Mouse (Mus musculus): ENCODE results near the gene Cenpi. TPM values are rescaled to one million over a fixed set of nuclear protein-coding genes. Genes with fewer than 3 reads are reported as not detected.

Cenpi gene
- polyA plus RNA-seq, 1 experiment from 2014 or later: 12.4 TPM

DNA sequence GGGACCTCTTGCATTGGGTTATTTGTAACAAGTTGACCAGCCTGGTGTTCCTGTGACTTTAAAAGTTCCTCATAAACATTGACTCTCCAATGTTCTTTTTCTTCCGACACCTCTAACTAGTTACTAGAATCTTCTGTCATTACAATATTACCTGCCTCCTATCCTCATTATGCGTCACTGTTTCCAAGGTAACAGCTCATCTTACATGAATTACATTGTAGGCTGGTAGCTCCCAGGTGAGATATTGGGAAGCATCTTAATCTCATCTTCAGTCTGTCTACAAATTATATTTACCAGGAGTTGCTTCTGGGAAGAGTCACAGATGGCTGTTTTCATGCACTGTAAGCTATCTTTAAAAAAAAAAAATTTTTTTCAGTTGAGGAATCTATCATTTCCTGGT, 22.8 kb upstream of the Cenpi start:
- H3K27ac ChIP-seq: no peak overlapping the region
- ATAC-seq (replicated peaks; ENCODE audit: low FRiP score, low read depth): no peak

DNA sequence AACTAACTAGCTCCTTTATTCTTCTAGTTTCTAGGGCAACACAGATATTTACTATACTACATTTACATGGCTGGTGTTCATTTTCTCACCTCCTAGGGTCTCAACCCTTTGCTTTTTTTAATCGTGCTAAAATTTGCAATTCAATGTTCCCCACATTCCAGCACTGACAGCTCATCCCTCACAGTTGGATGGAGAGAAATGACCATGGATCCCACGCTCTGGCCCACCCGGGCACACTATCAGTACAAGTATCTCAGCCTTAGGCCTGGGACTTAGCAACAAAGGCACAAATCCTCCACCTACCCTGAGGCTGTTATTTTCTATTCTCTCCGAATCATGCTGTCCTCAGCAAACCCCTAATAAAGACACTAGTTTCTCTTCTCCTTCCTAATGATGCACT, 22.1 kb upstream of the Cenpi start:
- ATAC-seq (replicated peaks; ENCODE audit: low FRiP score, low read depth) (no peak), DNase-seq (ENCODE audit: low spot score) (no peak)
- Histone ChIP-seq H3K27ac (no peak overlapping the region), H3K9me3 (replicated peaks; ENCODE audit: low read length) (no peaks in the 10 kb centered on the region), H3K27me3 (ENCODE audit: insufficient read depth, low read length) (no peaks in the 10 kb centered on the region), H3K4me1 (replicated peaks; ENCODE audit: insufficient read depth, low read length) (no peaks in the 10 kb centered on the region), H3K36me3 (ENCODE audit: insufficient read depth, low read length) (no peaks in the 10 kb centered on the region), H3K4me3 (replicated peaks; ENCODE audit: low read depth, low read length) (no peak overlapping the region), H3K9ac (ENCODE audit: low read depth, low read length) (no peak overlapping the region), H3K4me2 (ENCODE audit: low read length) (no peak overlapping the region)
- no peak for TF ChIP-seq CTCF (IDR thresholded peaks at IDR 0.05; ENCODE audit: low read depth)
- 68% methylated on average over 4 of the region's 4 CpGs for WGBS

More for the DNA sequence above, 22.8 kb upstream of the Cenpi start:
- Histone ChIP-seq H3K27me3 (ENCODE audit: insufficient read depth, low read length) (no peaks in the 10 kb centered on the region), H3K9ac (ENCODE audit: low read depth, low read length) (no peak overlapping the region), H3K9me3 (replicated peaks; ENCODE audit: low read length) (no peaks in the 10 kb centered on the region), H3K36me3 (ENCODE audit: insufficient read depth, low read length) (no peaks in the 10 kb centered on the region), H3K4me3 (replicated peaks; ENCODE audit: low read depth, low read length) (no peak overlapping the region), H3K4me1 (replicated peaks; ENCODE audit: insufficient read depth, low read length) (no peaks in the 10 kb centered on the region), H3K4me2 (ENCODE audit: low read length) (no peak overlapping the region)
- WGBS: 94% methylated on average over 2 of the region's 2 CpGs
- no peak for TF ChIP-seq CTCF (IDR thresholded peaks at IDR 0.05; ENCODE audit: low read depth)
- DNase-seq (ENCODE audit: low spot score): no peak

DNA sequence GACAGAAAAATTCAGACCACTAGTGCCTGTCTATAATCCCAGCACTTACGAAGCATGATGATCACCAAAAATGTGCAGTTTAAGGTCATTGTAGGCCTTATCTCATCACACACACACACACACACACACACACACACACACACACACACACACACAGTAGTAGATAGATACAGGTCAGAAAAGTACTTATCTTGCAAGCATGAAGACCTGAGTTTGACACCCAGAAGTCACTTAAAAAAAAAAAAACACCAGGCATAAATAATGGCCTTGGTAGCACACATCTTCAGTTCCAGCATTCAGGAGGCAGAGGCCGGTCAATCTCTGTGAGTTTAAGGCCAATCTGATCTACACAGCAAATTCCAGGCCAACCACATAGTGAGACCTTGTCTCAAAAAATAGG, 20.6 kb upstream of the Cenpi start:
- Histone ChIP-seq H3K4me1 (replicated peaks; ENCODE audit: insufficient read depth, low read length) (no peaks in the 10 kb centered on the region), H3K4me2 (ENCODE audit: low read length) (no peak overlapping the region), H3K27ac (no peak overlapping the region), H3K27me3 (ENCODE audit: insufficient read depth, low read length) (no peaks in the 10 kb centered on the region), H3K9me3 (replicated peaks; ENCODE audit: low read length) (no peaks in the 10 kb centered on the region), H3K9ac (ENCODE audit: low read depth, low read length) (no peak overlapping the region), H3K4me3 (replicated peaks; ENCODE audit: low read depth, low read length) (no peak overlapping the region), H3K36me3 (ENCODE audit: insufficient read depth, low read length) (no peaks in the 10 kb centered on the region)
- no peak for TF ChIP-seq CTCF (IDR thresholded peaks at IDR 0.05; ENCODE audit: low read depth)
- 94% methylated on average over 2 of the region's 2 CpGs for WGBS
- ATAC-seq (replicated peaks; ENCODE audit: low FRiP score, low read depth) (no peak), DNase-seq (ENCODE audit: low spot score) (no peak)

DNA sequence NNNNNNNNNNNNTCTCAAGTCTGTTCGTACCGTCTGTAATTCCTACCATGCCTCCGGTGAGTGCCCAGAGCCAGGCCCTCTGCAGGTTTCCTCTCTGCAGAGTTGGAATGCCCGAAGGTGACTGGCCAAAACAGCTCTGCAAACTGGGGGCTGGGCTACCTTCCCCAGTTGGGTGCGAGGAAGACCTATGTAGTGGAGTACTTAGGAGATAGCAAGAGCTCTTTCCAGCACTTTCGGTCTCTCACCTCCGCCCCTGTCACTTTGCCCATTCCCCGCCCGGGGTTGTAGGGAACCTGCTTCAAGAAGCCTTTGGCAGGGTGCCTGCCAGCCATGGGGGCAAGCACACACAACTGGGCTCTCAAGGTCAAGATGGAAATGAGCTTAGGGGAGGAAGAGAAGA, 11.6 kb upstream of the Cenpi start:
- ATAC-seq (replicated peaks; ENCODE audit: low FRiP score, low read depth): no peak
- no peak overlapping the region for H3K9ac ChIP-seq (ENCODE audit: low read depth, low read length)
- 37% methylated on average over 9 of the region's 9 CpGs for WGBS

DNA sequence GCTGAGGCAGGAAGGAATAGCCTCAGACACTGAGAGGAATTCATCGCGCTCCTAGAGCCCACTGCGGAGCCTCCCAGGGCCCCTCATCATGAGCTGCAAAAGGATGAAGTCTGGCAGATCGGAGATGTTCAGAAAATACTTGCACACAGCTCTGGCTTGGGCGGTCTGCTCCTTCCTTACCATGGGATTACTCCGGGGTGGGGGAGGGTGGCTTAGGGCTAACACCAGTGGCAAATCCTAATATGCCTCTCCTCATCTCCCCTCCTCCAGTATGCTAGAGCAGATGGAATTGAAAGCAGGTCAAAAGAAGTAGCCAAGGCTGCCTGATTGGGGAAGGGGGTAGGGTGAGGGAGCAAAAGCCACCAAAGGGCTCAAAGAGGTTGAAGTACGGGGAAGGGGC, 11.1 kb upstream of the Cenpi start:
- ATAC-seq (replicated peaks; ENCODE audit: low FRiP score, low read depth): no peak
- Histone ChIP-seq H3K27me3 (ENCODE audit: insufficient read depth, low read length) (0 out of 2 replicates have a peak, but pooled peaks cover 5% of the 10 kb centered on the region), H3K4me1 (replicated peaks; ENCODE audit: insufficient read depth, low read length) (no peaks in the 10 kb centered on the region), H3K9me3 (replicated peaks; ENCODE audit: low read length) (no peaks in the 10 kb centered on the region), H3K4me2 (ENCODE audit: low read length) (peak overlapping the region; percentile 60), H3K27ac (no peak overlapping the region), H3K9ac (ENCODE audit: low read depth, low read length) (no peak overlapping the region), H3K36me3 (ENCODE audit: insufficient read depth, low read length) (no peaks in the 10 kb centered on the region), H3K4me3 (replicated peaks; ENCODE audit: low read depth, low read length) (peak overlapping the region; percentile 36; the same call in 1 of the 2 replicates)
- no peak for TF ChIP-seq CTCF (IDR thresholded peaks at IDR 0.05; ENCODE audit: low read depth)
- 44% methylated on average over 7 of the region's 7 CpGs for WGBS
- no peak for DNase-seq (ENCODE audit: low spot score)

More for the DNA sequence above, 11.6 kb upstream of the Cenpi start:
- Histone ChIP-seq H3K27ac (no peak overlapping the region), H3K4me1 (replicated peaks; ENCODE audit: insufficient read depth, low read length) (no peaks in the 10 kb centered on the region), H3K27me3 (ENCODE audit: insufficient read depth, low read length) (0 out of 2 replicates have a peak, but pooled peaks cover 5% of the 10 kb centered on the region), H3K4me2 (ENCODE audit: low read length) (peak overlapping the region; percentile 60), H3K9me3 (replicated peaks; ENCODE audit: low read length) (no peaks in the 10 kb centered on the region), H3K36me3 (ENCODE audit: insufficient read depth, low read length) (no peaks in the 10 kb centered on the region), H3K4me3 (replicated peaks; ENCODE audit: low read depth, low read length) (peak overlapping the region; percentile 36; the same call in 1 of the 2 replicates)
- no peak for TF ChIP-seq CTCF (IDR thresholded peaks at IDR 0.05; ENCODE audit: low read depth)
- DNase-seq (ENCODE audit: low spot score): no peak

DNA sequence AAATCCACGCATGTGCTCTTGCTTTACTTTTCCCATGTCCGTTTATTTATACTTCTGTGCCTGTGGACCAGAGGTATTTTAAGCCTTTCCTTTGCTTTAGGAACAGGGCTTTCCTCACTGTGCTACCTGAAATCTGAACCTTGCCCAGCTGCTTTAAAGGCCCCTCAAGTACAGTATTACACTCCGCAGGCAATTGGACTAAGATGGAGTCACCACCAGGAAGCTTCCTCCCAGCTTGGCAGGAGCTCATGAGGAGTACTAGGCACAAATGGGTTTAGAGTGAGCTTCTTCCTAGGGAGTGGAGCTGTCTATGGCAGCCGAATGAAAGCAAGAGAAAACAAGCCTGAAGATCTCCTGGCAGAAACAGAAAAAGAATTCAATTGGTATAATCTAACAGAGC, 10.7 kb upstream of the Cenpi start:
- H3K27ac ChIP-seq: no peak overlapping the region
- H3K4me3 ChIP-seq (replicated peaks; ENCODE audit: low read depth, low read length): no peak overlapping the region
- 40% methylated on average over 4 of the region's 4 CpGs for WGBS
- 0 out of 2 replicates have a peak, but pooled peaks cover 5% of the 10 kb centered on the region for H3K27me3 ChIP-seq (ENCODE audit: insufficient read depth, low read length)
- TF ChIP-seq CTCF (IDR thresholded peaks at IDR 0.05; ENCODE audit: low read depth): no peak
- H3K4me1 ChIP-seq (replicated peaks; ENCODE audit: insufficient read depth, low read length): no peaks in the 10 kb centered on the region
- ATAC-seq (replicated peaks; ENCODE audit: low FRiP score, low read depth) (no peak), DNase-seq (ENCODE audit: low spot score) (no peak)
- H3K4me2 ChIP-seq (ENCODE audit: low read length): peak overlapping the region; percentile 60; the same call in 1 of the 2 replicates
- no peak overlapping the region for H3K9ac ChIP-seq (ENCODE audit: low read depth, low read length)
- H3K9me3 ChIP-seq (replicated peaks; ENCODE audit: low read length): no peaks in the 10 kb centered on the region
- no peaks in the 10 kb centered on the region for H3K36me3 ChIP-seq (ENCODE audit: insufficient read depth, low read length)

DNA sequence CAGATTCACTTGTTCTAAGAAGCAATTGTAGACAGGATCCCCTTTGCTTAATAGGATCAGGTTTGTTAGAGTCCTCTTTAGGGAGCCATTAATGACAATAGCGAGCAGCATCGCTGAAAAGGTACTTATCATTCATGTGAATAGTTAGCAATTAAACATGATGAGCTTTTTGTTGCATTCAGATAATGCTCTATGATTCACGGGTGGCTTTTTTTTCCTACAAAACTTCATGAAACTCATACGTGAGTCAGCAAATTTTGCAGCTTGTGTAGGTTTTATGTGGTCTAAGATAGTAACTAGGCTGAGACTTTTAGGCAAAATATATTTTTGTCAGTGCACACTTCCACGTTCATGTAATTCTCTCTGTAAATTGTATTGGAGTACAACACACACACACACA, 7.7 kb upstream of the Cenpi start:
- no peaks in the 10 kb centered on the region for H3K9me3 ChIP-seq (replicated peaks; ENCODE audit: low read length)
- H3K27me3 ChIP-seq (ENCODE audit: insufficient read depth, low read length): no peaks in the 10 kb centered on the region
- H3K4me2 ChIP-seq (ENCODE audit: low read length): no peak overlapping the region
- no peak overlapping the region for H3K9ac ChIP-seq (ENCODE audit: low read depth, low read length)
- ATAC-seq (replicated peaks; ENCODE audit: low FRiP score, low read depth) (no peak), DNase-seq (ENCODE audit: low spot score) (no peak)
- TF ChIP-seq CTCF (IDR thresholded peaks at IDR 0.05; ENCODE audit: low read depth): no peak
- H3K27ac ChIP-seq: no peak overlapping the region
- 56% methylated on average over 5 of the region's 5 CpGs for WGBS
- no peak overlapping the region for H3K4me3 ChIP-seq (replicated peaks; ENCODE audit: low read depth, low read length)
- H3K36me3 ChIP-seq (ENCODE audit: insufficient read depth, low read length): no peaks in the 10 kb centered on the region
- H3K4me1 ChIP-seq (replicated peaks; ENCODE audit: insufficient read depth, low read length): no peaks in the 10 kb centered on the region

Measured in kidney, postnatal 0 days (tissue).